Mouse (Mus musculus) erythroblast, embryonic 14.5 days (primary cell): Measurements from ENCODE around the gene Rab1a. TPM values are rescaled to one million over a fixed set of nuclear protein-coding genes. Genes with fewer than 3 reads are reported as not detected.

ENCODE experiments used
- H3K27me3 ChIP-seq: 2 replicates; pipeline ENCODE4 v1.6.1; 2012; ENCODE audit warnings: inconsistent platforms; ENCODE audit not compliant: control insufficient read depth
- H3K36me3 ChIP-seq: 2 replicates; pipeline ENCODE4 v1.6.1; 2012; ENCODE audit warnings: mild to moderate bottlenecking, inconsistent platforms; ENCODE audit not compliant: control insufficient read depth
- H3K4me1 ChIP-seq: 2 replicates; pipeline ENCODE4 v1.6.1; 2012; ENCODE audit warnings: inconsistent platforms; ENCODE audit not compliant: control insufficient read depth
- H3K4me3 ChIP-seq: replicated peaks from 2 replicates; pipeline ENCODE3; 2012; ENCODE audit warnings: moderate library complexity, mild to moderate bottlenecking, inconsistent platforms
- H3K9me3 ChIP-seq: 2 replicates; pipeline ENCODE4 v1.6.1; 2012; ENCODE audit warnings: low read length, inconsistent platforms, mixed read lengths; ENCODE audit not compliant: control insufficient read depth
- GATA1 ChIP-seq: IDR thresholded peaks from 2 replicates; pipeline ENCODE4 v1.6.1; 2012; ENCODE audit warnings: low read length, inconsistent platforms, mixed read lengths
- TAL1 ChIP-seq: IDR thresholded peaks from 3 replicates; pipeline ENCODE4 v1.6.1; 2012; ENCODE audit warnings: low read length, inconsistent platforms, mixed read lengths
- polyA plus RNA-seq: library from polyadenylated mRNA; stranded (reverse); fragments of >175 nt; gene quantifications from 2 replicates; pipeline ENCODE4 v1.2.3, GENCODE M21; 2012

Gene Rab1a
- polyA plus RNA-seq, 1 experiment: 2.8 TPM

DNA sequence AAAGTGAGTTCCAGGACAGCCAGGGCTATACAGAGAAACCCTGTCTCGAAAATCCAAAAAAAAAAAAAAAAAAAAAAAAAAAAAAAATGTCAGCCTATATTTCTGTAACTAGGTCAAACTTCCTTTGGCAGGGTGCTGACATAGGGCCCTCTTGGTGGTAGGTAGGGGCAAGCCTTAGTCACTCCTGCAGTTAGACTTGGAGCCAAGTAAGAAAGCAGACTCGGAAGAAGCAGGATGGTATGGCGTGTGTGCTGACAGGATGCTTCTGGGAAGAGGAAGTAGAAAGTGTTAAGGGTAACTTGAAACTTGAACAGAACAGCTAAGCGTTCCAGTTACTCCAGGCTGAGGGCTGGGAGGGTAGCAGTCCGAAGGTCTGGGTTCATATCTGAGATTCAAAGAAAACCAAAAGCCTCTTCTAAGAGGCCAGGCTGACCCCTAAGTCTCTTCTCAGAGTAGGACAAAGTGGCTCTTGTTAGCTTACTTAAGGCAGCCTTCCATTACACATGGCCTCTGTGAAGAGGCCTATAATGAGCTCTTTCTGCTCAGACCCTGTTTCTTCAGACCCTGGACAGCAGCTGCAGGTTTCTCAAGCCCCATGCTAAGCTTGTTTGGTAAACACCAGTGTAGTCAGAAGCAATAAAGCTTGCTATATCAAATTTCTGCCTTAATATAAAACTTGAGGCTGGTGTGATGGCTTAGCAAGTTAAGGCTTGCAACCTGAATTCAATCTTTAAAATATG lies 31.0 kb downstream of the Rab1a start:
- H3K27me3 ChIP-seq: no peaks in the 10 kb centered on the region
- H3K36me3 ChIP-seq: peaks cover 96% of the 10 kb centered on the region
- H3K4me1 ChIP-seq: peaks cover 16% of the 10 kb centered on the region
- TF ChIP-seq GATA1: no peak
- no peak for TF ChIP-seq TAL1
- H3K9me3 ChIP-seq: no peaks in the 10 kb centered on the region
- H3K4me3 ChIP-seq: no peak overlapping the region

DNA sequence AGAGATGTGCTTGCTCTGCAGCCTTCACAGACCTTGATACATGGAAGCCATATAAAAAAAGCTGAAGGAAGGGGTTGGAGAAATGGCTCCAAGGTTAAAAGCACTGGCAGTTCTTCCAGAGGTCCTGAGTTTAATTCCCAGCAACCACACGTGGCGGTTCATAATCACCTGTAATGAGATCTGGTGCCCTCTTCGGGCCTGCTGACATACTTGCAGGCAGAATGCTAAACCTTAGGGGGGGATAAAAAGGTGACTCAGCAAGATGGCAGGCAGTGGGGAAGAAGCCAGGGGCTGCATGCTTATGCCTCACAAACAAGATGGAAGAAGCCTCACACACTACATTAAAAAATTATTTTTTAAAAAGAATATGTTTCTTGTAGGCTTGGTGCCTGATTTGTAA lies 33.0 kb downstream of the Rab1a start:
- no peak for TF ChIP-seq TAL1
- TF ChIP-seq GATA1: no peak
- Histone ChIP-seq H3K9me3 (no peaks in the 10 kb centered on the region), H3K27me3 (no peaks in the 10 kb centered on the region), H3K4me3 (no peak overlapping the region), H3K4me1 (peaks cover 16% of the 10 kb centered on the region), H3K36me3 (peaks cover 95% of the 10 kb centered on the region)

GRCm38 (mm10) chr11:20237018-20237417 lies 35.8 kb downstream of the Rab1a start:
- Histone ChIP-seq H3K36me3 (peaks cover 94% of the 10 kb centered on the region), H3K9me3 (no peaks in the 10 kb centered on the region), H3K4me1 (no peaks in the 10 kb centered on the region), H3K4me3 (no peak overlapping the region), H3K27me3 (no peaks in the 10 kb centered on the region)
- no peak for TF ChIP-seq TAL1
- TF ChIP-seq GATA1: no peak

GRCm38 (mm10) chr11:20237976-20238375 lies 36.7 kb downstream of the Rab1a start:
- H3K36me3 ChIP-seq: peaks cover 89% of the 10 kb centered on the region
- no peaks in the 10 kb centered on the region for H3K9me3 ChIP-seq
- no peak overlapping the region for H3K4me3 ChIP-seq
- TF ChIP-seq GATA1 (no peak), TAL1 (no peak)
- H3K4me1 ChIP-seq: peaks cover 4% of the 10 kb centered on the region; the same call in 1 of the 2 replicates
- no peaks in the 10 kb centered on the region for H3K27me3 ChIP-seq

GRCm38 (mm10) chr11:20239279-20239861 lies 38.1 kb downstream of the Rab1a start:
- Histone ChIP-seq H3K9me3 (no peaks in the 10 kb centered on the region), H3K27me3 (no peaks in the 10 kb centered on the region), H3K4me1 (peaks cover 18% of the 10 kb centered on the region), H3K36me3 (peaks cover 84% of the 10 kb centered on the region), H3K4me3 (no peak overlapping the region)
- TF ChIP-seq GATA1 (no peak), TAL1 (no peak)

- Histone ChIP-seq H3K36me3 (peaks cover 82% of the 10 kb centered on the region), H3K9me3 (no peaks in the 10 kb centered on the region), H3K4me3 (no peak overlapping the region), H3K27me3 (no peaks in the 10 kb centered on the region), H3K4me1 (peaks cover 24% of the 10 kb centered on the region)
- TF ChIP-seq TAL1: no peak
- TF ChIP-seq GATA1: no peak
These were observed 39.1 kb downstream of the Rab1a start for GRCm38 (mm10) chr11:20240331-20240730.

GRCm38 (mm10) chr11:20241311-20241710 lies 40.1 kb downstream of the Rab1a start:
- H3K4me1 ChIP-seq: peaks cover 29% of the 10 kb centered on the region
- H3K9me3 ChIP-seq: no peaks in the 10 kb centered on the region
- no peaks in the 10 kb centered on the region for H3K27me3 ChIP-seq
- H3K4me3 ChIP-seq: no peak overlapping the region
- TF ChIP-seq GATA1 (no peak), TAL1 (no peak)
- peaks cover 75% of the 10 kb centered on the region for H3K36me3 ChIP-seq

GRCm38 (mm10) chr11:20242366-20243056 lies 41.3 kb downstream of the Rab1a start:
- TF ChIP-seq GATA1: no peak
- no peak for TF ChIP-seq TAL1
- Histone ChIP-seq H3K9me3 (no peaks in the 10 kb centered on the region), H3K36me3 (peaks cover 63% of the 10 kb centered on the region), H3K4me3 (no peak overlapping the region), H3K27me3 (no peaks in the 10 kb centered on the region), H3K4me1 (peaks cover 37% of the 10 kb centered on the region)

GRCm38 (mm10) chr11:20243214-20243913 lies 42.1 kb downstream of the Rab1a start:
- no peaks in the 10 kb centered on the region for H3K27me3 ChIP-seq
- H3K9me3 ChIP-seq: no peaks in the 10 kb centered on the region
- H3K4me1 ChIP-seq: peaks cover 39% of the 10 kb centered on the region
- TF ChIP-seq TAL1: no peak
- no peak for TF ChIP-seq GATA1
- no peak overlapping the region for H3K4me3 ChIP-seq
- H3K36me3 ChIP-seq: peaks cover 56% of the 10 kb centered on the region
